Mouse (Mus musculus) embryonic facial prominence, embryonic 13.5 days (tissue): Measurements from ENCODE around the gene Lrrc56. TPM values are rescaled to one million over a fixed set of nuclear protein-coding genes. Genes with fewer than 3 reads are reported as not detected.

Source experiments
- ATAC-seq: fragments of 200-750 bp; cut with Nextera tagmentation; 2 replicates; pipeline ENCODE4 v1.8.0; 2017; ENCODE audit warnings: low read depth; ENCODE audit not compliant: insufficient number of reproducible peaks, insufficient read depth, low FRiP score, low TSS enrichment
- H3K27ac ChIP-seq: fragments of 300-500 bp; sonication (generic); 2 replicates; pipeline ENCODE4 v1.5.1; 2015; ENCODE audit warnings: moderate library complexity, mild to moderate bottlenecking, inconsistent platforms
- H3K27me3 ChIP-seq: fragments of 300-500 bp; sonication (generic); 2 replicates; pipeline ENCODE4 v1.6.1; 2015; ENCODE audit warnings: mild to moderate bottlenecking, inconsistent platforms
- H3K36me3 ChIP-seq: fragments of 300-500 bp; sonication (generic); 2 replicates; pipeline ENCODE4 v1.6.1; 2015; ENCODE audit warnings: mild to moderate bottlenecking, inconsistent platforms
- H3K4me1 ChIP-seq: fragments of 300-500 bp; sonication (generic); 2 replicates; pipeline ENCODE4 v1.6.1; 2015; ENCODE audit warnings: inconsistent platforms
- H3K4me2 ChIP-seq: fragments of 300-500 bp; sonication (generic); 2 replicates; pipeline ENCODE4 v1.6.1; 2015; ENCODE audit warnings: moderate library complexity, mild to moderate bottlenecking, inconsistent platforms
- H3K4me3 ChIP-seq: fragments of 300-500 bp; sonication (generic); 2 replicates; pipeline ENCODE4 v1.5.1; 2015; ENCODE audit warnings: mild to moderate bottlenecking, inconsistent platforms
- H3K9ac ChIP-seq: fragments of 300-500 bp; sonication (generic); 2 replicates; pipeline ENCODE4 v1.6.1; 2015; ENCODE audit warnings: mild to moderate bottlenecking, inconsistent platforms
- H3K9me3 ChIP-seq: fragments of 300-500 bp; sonication (generic); 2 replicates; pipeline ENCODE4 v1.6.1; 2016; ENCODE audit warnings: inconsistent platforms
- WGBS: fragments of 180-500 bp; shearing (Covaris S2); methylation state at CpG from one replicate; pipeline ENCODE4 v1.1.7; 2015; ENCODE audit warnings: mixed read lengths; 5-methylcytosine and 5-hydroxymethylcytosine counted together
- polyA plus RNA-seq: library from polyadenylated mRNA; unstranded; fragments of >200 nt; fragmentation: Nextera tagmentation; extraction: Ambion mirVana; gene quantifications from 2 replicates; pipeline ENCODE4 v1.2.1, GENCODE M21; 2015

Gene Lrrc56
- polyA plus RNA-seq, 1 experiment from 2014 or later, result 13.3 TPM

- ATAC-seq, result no peak
- Histone ChIP-seq H3K4me2 (no peak overlapping the region), H3K4me3 (no peak overlapping the region), H3K27me3 (no peaks in the 10 kb centered on the region), H3K36me3 (peaks cover 17% of the 10 kb centered on the region), H3K9ac (no peak overlapping the region), H3K9me3 (no peaks in the 10 kb centered on the region), H3K27ac (no peak overlapping the region), H3K4me1 (peaks cover 45% of the 10 kb centered on the region)
- WGBS, result 81% methylated on average over 1 of the region's 1 CpGs
Measured at GRCm38 (mm10) chr7:141219558-141220099, 25.7 kb downstream of the Lrrc56 start.

- Histone ChIP-seq H3K9ac (peak overlapping the region; percentile 82), H3K36me3 (peaks cover 17% of the 10 kb centered on the region), H3K4me2 (peak overlapping the region; percentile 92), H3K4me1 (peaks cover 40% of the 10 kb centered on the region), H3K4me3 (peak overlapping the region; percentile 63), H3K9me3 (no peaks in the 10 kb centered on the region), H3K27me3 (no peaks in the 10 kb centered on the region), H3K27ac (no peak overlapping the region; the same call in 1 of the 2 replicates)
- no peak for ATAC-seq
- WGBS, result 63% methylated on average over 1 of the region's 1 CpGs
Measured at GRCm38 (mm10) chr7:141220377-141220776, 26.4 kb downstream of the Lrrc56 start.

- Histone ChIP-seq H3K27me3 (no peaks in the 10 kb centered on the region), H3K4me2 (peak overlapping the region; percentile 92), H3K4me3 (peak overlapping the region; percentile 63), H3K9me3 (no peaks in the 10 kb centered on the region), H3K4me1 (peaks cover 33% of the 10 kb centered on the region), H3K36me3 (peaks cover 17% of the 10 kb centered on the region), H3K27ac (peak overlapping the region; percentile 89), H3K9ac (peak overlapping the region; percentile 82)
- peak; percentile 96 for ATAC-seq
- 3% methylated on average over 44 of the region's 44 CpGs for WGBS
Measured at GRCm38 (mm10) chr7:141221249-141222125, 27.5 kb downstream of the Lrrc56 start.

GRCm38 (mm10) chr7:141222126-141222467 is 28.1 kb downstream of the Lrrc56 start:
- no peak for ATAC-seq
- H3K4me1 ChIP-seq, result peaks cover 27% of the 10 kb centered on the region
- peak overlapping the region; percentile 89 for H3K27ac ChIP-seq
- 11% methylated on average over 8 of the region's 8 CpGs for WGBS
- no peaks in the 10 kb centered on the region for H3K27me3 ChIP-seq
- H3K36me3 ChIP-seq, result peaks cover 16% of the 10 kb centered on the region
- H3K4me3 ChIP-seq, result peak overlapping the region; percentile 63
- no peaks in the 10 kb centered on the region for H3K9me3 ChIP-seq
- peak overlapping the region; percentile 92 for H3K4me2 ChIP-seq
- peak overlapping the region; percentile 82 for H3K9ac ChIP-seq

- peaks cover 23% of the 10 kb centered on the region for H3K4me1 ChIP-seq
- no peaks in the 10 kb centered on the region for H3K27me3 ChIP-seq
- H3K9me3 ChIP-seq, result no peaks in the 10 kb centered on the region
- H3K4me2 ChIP-seq, result no peak overlapping the region
- no peak overlapping the region for H3K4me3 ChIP-seq
- peak overlapping the region; percentile 89 for H3K27ac ChIP-seq
- H3K36me3 ChIP-seq, result peaks cover 10% of the 10 kb centered on the region; the same call in 1 of the 2 replicates
- WGBS, result 84% methylated on average over 4 of the region's 4 CpGs
- peak overlapping the region; percentile 82; the same call in 1 of the 2 replicates for H3K9ac ChIP-seq
- no peak for ATAC-seq
Measured at GRCm38 (mm10) chr7:141222696-141223215, 28.8 kb downstream of the Lrrc56 start.

- Histone ChIP-seq H3K27ac (no peak overlapping the region), H3K4me2 (no peak overlapping the region), H3K27me3 (no peaks in the 10 kb centered on the region), H3K36me3 (peaks cover 11% of the 10 kb centered on the region), H3K4me1 (peaks cover 27% of the 10 kb centered on the region), H3K9me3 (no peaks in the 10 kb centered on the region), H3K9ac (no peak overlapping the region), H3K4me3 (no peak overlapping the region)
- WGBS, result 82% methylated on average over 6 of the region's 6 CpGs
- no peak for ATAC-seq
Measured at GRCm38 (mm10) chr7:141226535-141226934, 32.6 kb downstream of the Lrrc56 start.

GRCm38 (mm10) chr7:141227796-141228195 is 33.8 kb downstream of the Lrrc56 start:
- Histone ChIP-seq H3K4me3 (peak overlapping the region; percentile 100; the same call in 1 of the 2 replicates), H3K36me3 (peaks cover 23% of the 10 kb centered on the region), H3K4me1 (peaks cover 18% of the 10 kb centered on the region), H3K9me3 (no peaks in the 10 kb centered on the region), H3K9ac (peak overlapping the region; percentile 99; the same call in 1 of the 2 replicates), H3K27me3 (no peaks in the 10 kb centered on the region), H3K27ac (peak overlapping the region; percentile 93; the same call in 1 of the 2 replicates), H3K4me2 (peak overlapping the region; percentile 96)
- 81% methylated on average over 4 of the region's 4 CpGs for WGBS
- 0 out of 2 replicates have a peak, but pooled peaks have one; percentile 1 for ATAC-seq

GRCm38 (mm10) chr7:141228279-141229067 is 34.5 kb downstream of the Lrrc56 start, which contains the start of gene Phrf1:
Phrf1 (plus strand) TSS chr7:141228784.
- peak within 1 kb of the TSS; percentile 99 for H3K9ac ChIP-seq
- no peaks in the 10 kb centered on the region for H3K27me3 ChIP-seq
- H3K4me1 ChIP-seq, result peaks cover 18% of the 10 kb centered on the region
- peaks cover 30% of the 10 kb centered on the region for H3K36me3 ChIP-seq
- H3K4me2 ChIP-seq, result peak within 1 kb of the TSS; percentile 96
- under 1% methylated on average over 76 of the region's 76 CpGs for WGBS
- peak within 1 kb of the TSS; percentile 100 for H3K4me3 ChIP-seq
- ATAC-seq, result peak; percentile 88
- H3K27ac ChIP-seq, result peak within 1 kb of the TSS; percentile 93
- no peaks in the 10 kb centered on the region for H3K9me3 ChIP-seq

GRCm38 (mm10) chr7:141229702-141230101 is 35.7 kb downstream of the Lrrc56 start:
- Histone ChIP-seq H3K9me3 (no peaks in the 10 kb centered on the region), H3K27ac (no peak overlapping the region), H3K9ac (peak overlapping the region; percentile 99), H3K4me2 (peak overlapping the region; percentile 96), H3K27me3 (no peaks in the 10 kb centered on the region), H3K36me3 (peaks cover 42% of the 10 kb centered on the region), H3K4me1 (peaks cover 18% of the 10 kb centered on the region), H3K4me3 (peak overlapping the region; percentile 100)
- 59% methylated on average over 6 of the region's 6 CpGs for WGBS
- ATAC-seq, result no peak

- ATAC-seq, result no peak
- no peaks in the 10 kb centered on the region for H3K27me3 ChIP-seq
- peak overlapping the region; percentile 46; the same call in 1 of the 2 replicates for H3K9ac ChIP-seq
- peaks cover 18% of the 10 kb centered on the region for H3K4me1 ChIP-seq
- no peaks in the 10 kb centered on the region for H3K9me3 ChIP-seq
- H3K36me3 ChIP-seq, result peaks cover 50% of the 10 kb centered on the region
- H3K27ac ChIP-seq, result no peak overlapping the region
- 0 out of 2 replicates have a peak overlapping the region, but pooled peaks have one; percentile 100 for H3K4me3 ChIP-seq
- peak overlapping the region; percentile 96 for H3K4me2 ChIP-seq
- 95% methylated on average over 4 of the region's 4 CpGs for WGBS
Measured at GRCm38 (mm10) chr7:141230570-141230969, 36.6 kb downstream of the Lrrc56 start.

- H3K4me3 ChIP-seq, result no peak overlapping the region
- H3K27ac ChIP-seq, result no peak overlapping the region
- H3K27me3 ChIP-seq, result no peaks in the 10 kb centered on the region
- H3K9ac ChIP-seq, result no peak overlapping the region
- ATAC-seq, result no peak
- peaks cover 55% of the 10 kb centered on the region for H3K36me3 ChIP-seq
- peaks cover 18% of the 10 kb centered on the region for H3K4me1 ChIP-seq
- 96% methylated on average over 3 of the region's 3 CpGs for WGBS
- H3K9me3 ChIP-seq, result no peaks in the 10 kb centered on the region
- no peak overlapping the region; the same call in 1 of the 2 replicates for H3K4me2 ChIP-seq
Measured at GRCm38 (mm10) chr7:141231111-141231510, 37.2 kb downstream of the Lrrc56 start.
